Mouse (Mus musculus) CH12.LX (cell line): Measurements from ENCODE around the gene Gcm2. TPM values are rescaled to one million over a fixed set of nuclear protein-coding genes. Genes with fewer than 3 reads are reported as not detected.
A peak's percentile ranks its signal among the peaks of the same experiment; 100 is the strongest.

Experiments
- DNase-seq: peaks from one replicate; pipeline ENCODE4 v3.0.0-alpha.2; 2013; ENCODE audit errors: extremely low read depth
- H3K27ac ChIP-seq: 2 replicates; pipeline ENCODE4 v1.5.1; 2012; ENCODE audit warnings: low read depth, mild to moderate bottlenecking, control low read depth, moderate library complexity; ENCODE audit not compliant: insufficient read depth
- H3K27me3 ChIP-seq: replicated peaks from 2 replicates; pipeline ENCODE3; 2012; ENCODE audit warnings: inconsistent platforms
- H3K36me3 ChIP-seq, 2 experiments: replicated peaks in 1 of 2; 2 replicates each; pipeline versions ENCODE3 to v1.6.1; 2012; ENCODE audit warnings: inconsistent platforms in 1 of 2, low read length in 1 of 2, mild to moderate bottlenecking in 1 of 2, mixed read lengths in 1 of 2, moderate library complexity in 1 of 2; ENCODE audit not compliant: control insufficient read depth in 1 of 2, insufficient read depth in 1 of 2
- H3K4me1 ChIP-seq, 2 experiments: 2 replicates each; pipeline ENCODE4 v1.6.1; 2012; ENCODE audit warnings: inconsistent platforms in 1 of 2, moderate library complexity in 1 of 2; ENCODE audit not compliant: insufficient read depth in 2 of 2, control insufficient read depth in 1 of 2
- H3K4me2 ChIP-seq: 2 replicates; pipeline ENCODE4 v1.6.1; 2012; ENCODE audit warnings: low read depth, mild to moderate bottlenecking, control low read depth; ENCODE audit not compliant: poor library complexity, insufficient read depth, severe bottlenecking
- H3K4me3 ChIP-seq, 3 experiments: fragments of 150-350 bp in 1 of 3; sonication (generic) in 1 of 3; replicated peaks in 1 of 3; 2 replicates each; pipeline versions ENCODE3 to v1.5.1; 2011 to 2012; ENCODE audit warnings: low read depth in 2 of 3, low read length in 2 of 3, mild to moderate bottlenecking in 2 of 3, moderate library complexity in 2 of 3, control low read depth in 1 of 3, improper control_type of control experiment in 1 of 3, inconsistent platforms in 1 of 3, mixed read lengths in 1 of 3; ENCODE audit not compliant: poor library complexity in 1 of 3
- H3K79me2 ChIP-seq: replicated peaks from 2 replicates; pipeline ENCODE4 v1.6.1; 2012; ENCODE audit warnings: mild to moderate bottlenecking, moderate library complexity; ENCODE audit not compliant: control insufficient read depth, poor library complexity, insufficient read depth, severe bottlenecking; ENCODE audit errors: extremely low read depth
- H3K9ac ChIP-seq: 2 replicates; pipeline ENCODE4 v1.6.1; 2012; ENCODE audit warnings: low read depth, mild to moderate bottlenecking, control low read depth, moderate library complexity; ENCODE audit not compliant: insufficient read depth
- H3K9me3 ChIP-seq: replicated peaks from 2 replicates; pipeline ENCODE3; 2012; ENCODE audit warnings: low read length, inconsistent platforms, mixed read lengths
- CHD1 ChIP-seq: IDR thresholded peaks from 2 replicates; pipeline ENCODE4 v1.6.1; 2012; ENCODE audit warnings: low read depth, low read length, improper control_type of control experiment, inconsistent platforms
- CHD2 ChIP-seq: IDR thresholded peaks from 2 replicates; pipeline ENCODE4 v1.6.1; 2011; ENCODE audit warnings: low read length, improper control_type of control experiment
- CTCF ChIP-seq, 2 experiments: IDR thresholded peaks in 1 of 2; conservative IDR thresholded peaks in 1 of 2; 2 replicates each; pipeline ENCODE4 v1.5.1; 2011 to 2012; ENCODE audit warnings: low read depth in 2 of 2, low read length in 2 of 2, improper control_type of control experiment in 1 of 2, inconsistent platforms in 1 of 2, mild to moderate bottlenecking in 1 of 2, moderate library complexity in 1 of 2
- E2F4 ChIP-seq: IDR thresholded peaks from 2 replicates; pipeline ENCODE4 v1.6.1; 2011; ENCODE audit warnings: low read depth, low read length, improper control_type of control experiment; ENCODE audit not compliant: insufficient replicate concordance
- ELF1 ChIP-seq: IDR thresholded peaks from 2 replicates; pipeline ENCODE4 v1.6.1; 2014; ENCODE audit warnings: low read depth, mild to moderate bottlenecking, inconsistent platforms, low read length, improper control_type of control experiment
- GABPA ChIP-seq: IDR thresholded peaks from 2 replicates; pipeline ENCODE4 v1.6.1; 2012; ENCODE audit warnings: low read depth, low read length, improper control_type of control experiment, inconsistent platforms; ENCODE audit not compliant: insufficient replicate concordance
- HCFC1 ChIP-seq: IDR thresholded peaks from 2 replicates; pipeline ENCODE4 v1.6.1; 2012; ENCODE audit warnings: low read depth, mild to moderate bottlenecking, inconsistent platforms, low read length, improper control_type of control experiment
- IRF4 ChIP-seq: IDR thresholded peaks from 2 replicates; pipeline ENCODE4 v1.6.1; 2014; ENCODE audit warnings: low read depth, mild to moderate bottlenecking, inconsistent platforms, low read length, improper control_type of control experiment
- JUND ChIP-seq: conservative IDR thresholded peaks from 2 replicates; pipeline ENCODE4 v1.6.1; 2011; ENCODE audit warnings: low read depth, low read length, improper control_type of control experiment
- KAT2A ChIP-seq: IDR thresholded peaks from 2 replicates; pipeline ENCODE4 v1.6.1; 2012; ENCODE audit warnings: low read length, improper control_type of control experiment, inconsistent platforms; ENCODE audit not compliant: insufficient replicate concordance
- MAFK ChIP-seq: IDR thresholded peaks from 2 replicates; pipeline ENCODE4 v1.6.1; 2011; ENCODE audit warnings: low read length, improper control_type of control experiment; ENCODE audit not compliant: insufficient replicate concordance
- MAX ChIP-seq: IDR thresholded peaks from 2 replicates; pipeline ENCODE4 v1.6.1; 2011; ENCODE audit warnings: low read length, improper control_type of control experiment
- MAZ ChIP-seq: IDR thresholded peaks from 2 replicates; pipeline ENCODE4 v1.6.1; 2012; ENCODE audit warnings: low read depth, mild to moderate bottlenecking, inconsistent platforms, low read length, improper control_type of control experiment, moderate library complexity
- NRF1 ChIP-seq: IDR thresholded peaks from 2 replicates; pipeline ENCODE4 v1.6.1; 2014; ENCODE audit warnings: low read depth, mild to moderate bottlenecking, inconsistent platforms, low read length, improper control_type of control experiment, moderate library complexity
- POLR2AphosphoS2 ChIP-seq: IDR thresholded peaks from 2 replicates; pipeline ENCODE4 v1.6.1; 2011; ENCODE audit warnings: low read depth, low read length, improper control_type of control experiment
- RAD21 ChIP-seq: IDR thresholded peaks from 2 replicates; pipeline ENCODE4 v1.6.1; 2011; ENCODE audit warnings: low read depth, mild to moderate bottlenecking, low read length, improper control_type of control experiment, moderate library complexity
- RCOR1 ChIP-seq: conservative IDR thresholded peaks from 2 replicates; pipeline ENCODE4 v1.6.1; 2012; ENCODE audit warnings: low read depth, mild to moderate bottlenecking, inconsistent platforms, low read length, improper control_type of control experiment
- SMC3 ChIP-seq: IDR thresholded peaks from 2 replicates; pipeline ENCODE4 v1.6.1; 2011; ENCODE audit warnings: low read depth, low read length, improper control_type of control experiment
- TCF12 ChIP-seq: IDR thresholded peaks from 2 replicates; pipeline ENCODE4 v1.6.1; 2014; ENCODE audit warnings: low read depth, mild to moderate bottlenecking, inconsistent platforms, low read length, improper control_type of control experiment
- UBTF ChIP-seq: IDR thresholded peaks from 2 replicates; pipeline ENCODE4 v1.6.1; 2012; ENCODE audit warnings: low read depth, mild to moderate bottlenecking, inconsistent platforms, low read length, improper control_type of control experiment, moderate library complexity
- ZC3H11A ChIP-seq: IDR thresholded peaks from 2 replicates; pipeline ENCODE4 v1.6.1; 2012; ENCODE audit warnings: low read depth, mild to moderate bottlenecking, inconsistent platforms, low read length, improper control_type of control experiment
- dilution Hi-C: fragments of 300-500 bp; cut with MboI; formaldehyde crosslinking; loops from 2 replicates; pipeline ENCODE4 v1.14.3; 2020; ENCODE audit warnings: low sequenced_read_pairs; ENCODE audit not compliant: extremely low pct_unique_long_range_greater_than_20kb, extremely low pct_ligation_motif_present
- in situ Hi-C: fragments of 300-500 bp; cut with MboI; formaldehyde crosslinking; loops from 3 replicates; pipeline ENCODE4 v1.14.3; 2019; ENCODE audit warnings: low sequenced_read_pairs, low pct_ligation_motif_present, low pct_unique_long_range_greater_than_20kb, mixed read lengths
- polyA plus RNA-seq: library from polyadenylated mRNA; unstranded; fragments of >175 nt; gene quantifications from 2 replicates; pipeline ENCODE4 v1.2.1, GENCODE M21; 2012; ENCODE audit warnings: low read depth; ENCODE audit not compliant: insufficient read length
- total RNA-seq, 2 experiments: library from RNA; depleted of rRNA; stranded (reverse); fragments of 300-350 nt in 1 of 2; fragments of >200 nt in 1 of 2; gene quantifications; 2 replicates each; pipeline ENCODE4 v1.2.3; 2012 to 2014

Gene Gcm2
- total and polyA plus RNA-seq, 3 experiments: 2.4 to 8.7 (median 7.2) TPM

GRCm38 (mm10) chr13:41153146-41153545 is 42.3 kb upstream of the Gcm2 start:
- no peaks in the 10 kb centered on the region for H3K9me3 ChIP-seq
- no peak overlapping the region for H3K4me3 ChIP-seq
- in situ Hi-C loops: no loop called here
- 0 out of 4 replicates have a peak, but pooled peaks cover 0 to 5% of the 10 kb centered on the region in 2 experiments for H3K4me1 ChIP-seq
- dilution Hi-C loops: no loop called here
- H3K27me3 ChIP-seq: no peaks in the 10 kb centered on the region
- no peaks in the 10 kb centered on the region for H3K79me2 ChIP-seq
- H3K4me2 ChIP-seq: 0 out of 2 replicates have a peak overlapping the region, but pooled peaks have one; percentile 11
- no peaks in the 10 kb centered on the region for H3K36me3 ChIP-seq
- TF ChIP-seq ZC3H11A (no peak), MAZ (no peak), MAFK (no peak), HCFC1 (no peak), CHD1 (no peak), CTCF (conservative IDR thresholded peaks at IDR 0.05 in 1 of 2, IDR thresholded peaks at IDR 0.05 in 1 of 2; ENCODE audit: low read depth in 2 of 2, low read length in 2 of 2) (no peak), JUND (no peak), NRF1 (no peak), RAD21 (no peak), POLR2AphosphoS2 (no peak), TCF12 (no peak), GABPA (no peak), SMC3 (no peak), KAT2A (no peak), IRF4 (no peak), MAX (no peak), UBTF (no peak), RCOR1 (no peak)
- H3K27ac ChIP-seq: no peak overlapping the region
- DNase-seq: no peak
- H3K9ac ChIP-seq: no peak overlapping the region

GRCm38 (mm10) chr13:41146271-41146670 is 35.4 kb upstream of the Gcm2 start:
- in situ Hi-C loops (loop anchor here (25.0 kb wide), 1 partner anchor 416 kb away; no protein-coding TSS in a partner anchor), dilution Hi-C loops (no loop called here)
- no peaks in the 10 kb centered on the region for H3K27me3 ChIP-seq
- H3K9me3 ChIP-seq: no peaks in the 10 kb centered on the region
- peak; percentile 70 for DNase-seq
- H3K9ac ChIP-seq: no peak overlapping the region
- H3K79me2 ChIP-seq: no peaks in the 10 kb centered on the region
- H3K36me3 ChIP-seq: no peaks in the 10 kb centered on the region
- no peaks in the 10 kb centered on the region for H3K4me1 ChIP-seq
- H3K4me2 ChIP-seq: no peak overlapping the region
- TF ChIP-seq MAX (0 out of 2 replicates have a peak, but pooled peaks have one; percentile 21), RAD21 (peak; percentile 59), CTCF (conservative IDR thresholded peaks at IDR 0.05 in 1 of 2, IDR thresholded peaks at IDR 0.05 in 1 of 2; ENCODE audit: low read depth in 2 of 2, low read length in 2 of 2) (peak; percentile 88 to 97), HCFC1 (no peak), SMC3 (peak; percentile 86), CHD2 (no peak), MAZ (no peak), E2F4 (no peak), ELF1 (no peak)
- H3K27ac ChIP-seq: no peak overlapping the region
- no peak overlapping the region for H3K4me3 ChIP-seq
